In genomic region chr8:110950065-110950484, GRCm38 (mm10) we compare ENCODE assay signal across 10 mouse cellular contexts. TPM values are rescaled to one million over a fixed set of nuclear protein-coding genes. Genes with fewer than 3 reads are reported as not detected.
A peak's percentile ranks its signal among the peaks of the same experiment; 100 is the strongest.
DNase-seq lines count a peak whose midpoint lies in the region; ATAC-seq lines count a peak whose summit lies in the region.
"Had no signal": no experiment of that assay in that cellular context is flagged by ENCODE, and none has a peak within 500 bp of the region (broad histone marks: within the 10 kb centered on the region; RNA-seq: fewer than 3 reads in every experiment).

No protein-coding gene starts in this region.

- no peaks in the 10 kb centered on the region for H3K36me3 ChIP-seq in neural tube, embryonic 15.5 days
- H3K36me3 ChIP-seq: stomach, embryonic 15.5 days had no signal

- H3K4me3 ChIP-seq in neural tube, embryonic 15.5 days (replicated peaks), result peak overlapping the region; percentile 13; the same call in 1 of the 2 replicates
- H3K4me3 ChIP-seq: embryonic facial prominence, embryonic 15.5 days; stomach, embryonic 15.5 days had no signal

- H3K4me2 ChIP-seq in neural tube, embryonic 15.5 days, result peak overlapping the region; percentile 42
- H3K4me2 ChIP-seq: embryonic facial prominence, embryonic 15.5 days; stomach, embryonic 15.5 days had no signal

- H3K4me1 ChIP-seq in neural tube, embryonic 15.5 days, result peaks cover 8% of the 10 kb centered on the region; the same call in 1 of the 2 replicates
- H3K4me1 ChIP-seq: stomach, embryonic 15.5 days had no signal

- ATAC-seq in neural tube, embryonic 15.5 days (ENCODE audit: low FRiP score), result peak; percentile 86

- no peaks in the 10 kb centered on the region for H3K9me3 ChIP-seq in neural tube, embryonic 15.5 days (replicated peaks)
- H3K9me3 ChIP-seq: embryonic facial prominence, embryonic 15.5 days; stomach, embryonic 15.5 days had no signal

- H3K27me3 ChIP-seq in neural tube, embryonic 15.5 days (replicated peaks), result no peaks in the 10 kb centered on the region
- H3K27me3 ChIP-seq: embryonic facial prominence, embryonic 15.5 days; stomach, embryonic 15.5 days had no signal

- no peak overlapping the region for H3K9ac ChIP-seq in neural tube, embryonic 15.5 days (replicated peaks)
- H3K9ac ChIP-seq: embryonic facial prominence, embryonic 15.5 days; stomach, embryonic 15.5 days had no signal

- H3K27ac ChIP-seq in neural tube, embryonic 15.5 days (replicated peaks), result peak overlapping the region; percentile 73
- H3K27ac ChIP-seq: embryonic facial prominence, embryonic 15.5 days; stomach, embryonic 15.5 days had no signal

- peak; percentile 19 for DNase-seq in adrenal gland, postnatal 14 days
- no peak for DNase-seq in adrenal gland, adult 18-20 months (ENCODE audit: low spot score in 2 of 2)
- DNase-seq in right cerebral cortex, adult 18-20 months, result peak; percentile 57
- DNase-seq in right cerebral cortex, postnatal 4 days, result no peak
- peak; percentile 47 for DNase-seq in kidney, adult 9 months
- DNase-seq in urinary bladder, adult 18-20 months (ENCODE audit: low spot score in 2 of 2), result no peak
- no peak for DNase-seq in right cerebral cortex, postnatal 10 days (ENCODE audit: low spot score in 2 of 2)

- WGBS in neural tube, embryonic 15.5 days, result 64% methylated on average over 17 of the region's 17 CpGs

RNA-seq across cellular contexts. Expression of gene St3gal2, which starts 30.4 kb away (rescaled TPM):
- 18.5 and 21.6 TPM in 2 replicates for total RNA-seq in adrenal gland, postnatal 14 days (2021)
- total RNA-seq in adrenal gland, adult 18-20 months (2021), result 10 to 100 TPM; 16.0 to 18.1 TPM
- polyA plus RNA-seq in neural tube, embryonic 15.5 days (2015; fragmentation: Nextera tagmentation; extraction: Ambion mirVana), result 23.1 and 24.4 TPM in 2 replicates

RNA-seq across cellular contexts. Expression of gene Ddx19a, which starts 47.5 kb away (rescaled TPM):
- 47.4 and 54.0 TPM in 2 replicates for total RNA-seq in adrenal gland, postnatal 14 days (2021)
- 10 to 100 TPM; 37.2 to 37.3 TPM for total RNA-seq in adrenal gland, adult 18-20 months (2021)
- polyA plus RNA-seq in neural tube, embryonic 15.5 days (2015; fragmentation: Nextera tagmentation; extraction: Ambion mirVana), result 9.8 and 11.6 TPM in 2 replicates

RNA-seq across cellular contexts. Expression of gene Fuk, which starts 47.8 kb away (rescaled TPM):
- 7.6 and 10.4 TPM in 2 replicates for total RNA-seq in adrenal gland, postnatal 14 days (2021)
- total RNA-seq in adrenal gland, adult 18-20 months (2021), result 1 to 10 TPM; 8.3 to 8.7 TPM
- 7.3 and 7.5 TPM in 2 replicates for polyA plus RNA-seq in neural tube, embryonic 15.5 days (2015; fragmentation: Nextera tagmentation; extraction: Ambion mirVana)

Comparison
In these comparisons a context has a peak if more than half of its experiments do, and no peak if none do; other contexts are left out.
1. DNase-seq: peak in adrenal gland, postnatal 14 days (single experiment), right cerebral cortex, adult 18-20 months (single experiment) and kidney, adult 9 months (single experiment); none in adrenal gland, adult 18-20 months (0 of 2), right cerebral cortex, postnatal 4 days (single experiment), urinary bladder, adult 18-20 months (0 of 2) and right cerebral cortex, postnatal 10 days (0 of 2).